Mouse (Mus musculus): ENCODE results near the gene Arhgef6.

Gene Arhgef6

GRCm38 (mm10) chrX:57200397-57200796 lies 138.1 kb downstream of the Arhgef6 start:
- intact Hi-C loops (cut with DNase I), result no loop called here

GRCm38 (mm10) chrX:57198036-57198435 lies 140.5 kb downstream of the Arhgef6 start:
- intact Hi-C loops (cut with DNase I), result no loop called here

GRCm38 (mm10) chrX:57196319-57196718 lies 142.2 kb downstream of the Arhgef6 start:
- intact Hi-C loops (cut with DNase I), result no loop called here

DNA sequence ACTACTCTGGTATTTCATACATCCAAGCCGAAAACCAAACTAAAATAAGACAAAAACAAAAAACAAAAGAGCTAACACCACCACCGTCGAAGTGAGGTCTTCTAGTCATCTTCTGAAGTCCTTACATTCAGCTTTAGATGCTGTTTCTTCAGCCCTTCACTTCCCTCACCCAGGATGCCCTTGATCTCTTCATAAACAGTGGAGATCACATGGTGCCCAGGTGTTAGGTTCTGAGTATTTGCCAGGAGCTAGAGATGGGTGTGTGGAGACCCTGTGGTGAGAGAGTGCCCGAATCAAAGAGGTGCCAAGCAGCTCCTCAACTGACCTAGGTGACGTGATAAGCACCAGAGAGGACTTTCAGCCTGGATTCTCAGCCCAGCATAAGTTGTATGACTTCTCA lies 149.2 kb downstream of the Arhgef6 start:
- intact Hi-C loops (cut with DNase I), result no loop called here

DNA sequence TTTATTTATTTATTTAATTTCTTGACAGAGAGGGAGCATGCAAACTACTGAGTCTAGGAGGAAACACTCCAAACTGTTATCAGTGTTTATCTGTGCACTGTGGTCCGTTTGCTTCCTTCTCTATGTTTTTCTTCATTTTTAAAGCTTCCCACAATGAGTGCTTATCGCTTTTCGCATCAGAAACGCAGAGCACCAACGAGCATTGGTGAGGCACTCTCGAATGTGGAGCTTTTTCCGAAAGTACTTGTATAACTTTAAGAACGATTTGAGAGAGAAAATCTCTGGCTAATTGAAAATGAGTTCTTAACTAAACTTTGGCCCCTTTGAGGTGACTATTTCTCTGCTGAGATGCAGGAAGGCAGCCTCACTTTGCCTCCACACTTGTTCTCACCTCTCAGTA lies 151.2 kb downstream of the Arhgef6 start:
- intact Hi-C loops (cut with DNase I), result no loop called here

DNA sequence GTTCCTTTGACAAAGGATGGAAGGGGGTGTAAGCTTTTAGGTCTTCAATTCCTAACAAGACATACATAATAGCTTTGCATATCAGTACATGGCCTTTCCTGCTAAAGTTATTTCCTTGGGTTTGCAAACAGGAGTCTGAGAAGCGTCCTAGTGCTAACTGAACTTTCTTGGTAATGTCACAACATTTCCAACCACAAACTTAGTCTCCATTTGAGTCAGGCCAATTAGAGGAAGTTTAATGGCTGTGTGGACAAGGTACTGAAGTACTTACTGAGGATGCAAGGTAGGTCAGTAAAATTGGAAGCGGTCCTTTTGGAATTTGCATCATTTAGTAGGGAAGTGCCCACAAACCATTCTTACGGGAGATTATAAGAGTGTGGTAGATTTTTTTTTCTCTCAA lies 155.2 kb downstream of the Arhgef6 start:
- intact Hi-C loops (cut with DNase I), result no loop called here

- intact Hi-C loops (cut with DNase I), result no loop called here
Measured at GRCm38 (mm10) chrX:57182470-57182869, 156.1 kb downstream of the Arhgef6 start.
